Mouse (Mus musculus) liver, embryonic 16.5 days (tissue): ENCODE measurements at regions not wholly inside any gene's neighbourhood (a gene's known extent, or its start where the extent isn't known, plus 50 kb on each side); places are given as distances from the start of the nearest gene placed in this dataset.
"Not testable (repeated sequence)": the region's sequence is repeated elsewhere in the genome, so short reads cannot be mapped to it uniquely, and the experiment has no call there.

Experiments
- ATAC-seq: fragments of 200-750 bp; cut with Nextera tagmentation; 2 replicates; pipeline ENCODE4 v1.8.0; 2017; ENCODE audit warnings: low read depth, mild to moderate bottlenecking, moderate number of reproducible peaks, moderate library complexity
- H3K27ac ChIP-seq: fragments of 300-500 bp; sonication (generic); 2 replicates; pipeline ENCODE4 v1.5.1; 2014; ENCODE audit warnings: mild to moderate bottlenecking, low read length
- H3K27me3 ChIP-seq: fragments of 300-500 bp; sonication (generic); 2 replicates; pipeline ENCODE4 v1.6.1; 2014; ENCODE audit warnings: low read depth, low read length, mixed read lengths; ENCODE audit not compliant: control insufficient read depth, insufficient read depth
- H3K36me3 ChIP-seq: fragments of 300-500 bp; sonication (generic); 2 replicates; pipeline ENCODE4 v1.6.1; 2014; ENCODE audit warnings: mild to moderate bottlenecking; ENCODE audit not compliant: control insufficient read depth, insufficient read depth
- H3K4me1 ChIP-seq: fragments of 300-500 bp; sonication (generic); 2 replicates; pipeline ENCODE4 v1.6.1; 2014; ENCODE audit warnings: low read depth, low read length, mixed read lengths; ENCODE audit not compliant: control insufficient read depth
- H3K4me2 ChIP-seq: fragments of 300-500 bp; sonication (generic); 2 replicates; pipeline ENCODE4 v1.6.1; 2014; ENCODE audit warnings: low read depth, low read length, mixed read lengths
- H3K4me3 ChIP-seq: fragments of 300-500 bp; sonication (generic); 2 replicates; pipeline ENCODE4 v1.5.1; 2014; ENCODE audit warnings: low read depth, mild to moderate bottlenecking, low read length
- H3K9ac ChIP-seq: fragments of 300-500 bp; sonication (generic); 2 replicates; pipeline ENCODE4 v1.6.1; 2014; ENCODE audit warnings: low read depth, low read length
- H3K9me3 ChIP-seq: fragments of 300-500 bp; sonication (generic); replicated peaks from 2 replicates; pipeline ENCODE4 v1.6.1; 2016; ENCODE audit warnings: low read length; ENCODE audit not compliant: control insufficient read depth
- WGBS: fragments of 180-500 bp; shearing (Covaris S2); extraction: QIAGEN DNeasy Blood & Tissue Kit; methylation state at CpG from one replicate; pipeline ENCODE4 v1.1.7; 2014; ENCODE audit not compliant: insufficient replicate concordance; 5-methylcytosine and 5-hydroxymethylcytosine counted together

DNA sequence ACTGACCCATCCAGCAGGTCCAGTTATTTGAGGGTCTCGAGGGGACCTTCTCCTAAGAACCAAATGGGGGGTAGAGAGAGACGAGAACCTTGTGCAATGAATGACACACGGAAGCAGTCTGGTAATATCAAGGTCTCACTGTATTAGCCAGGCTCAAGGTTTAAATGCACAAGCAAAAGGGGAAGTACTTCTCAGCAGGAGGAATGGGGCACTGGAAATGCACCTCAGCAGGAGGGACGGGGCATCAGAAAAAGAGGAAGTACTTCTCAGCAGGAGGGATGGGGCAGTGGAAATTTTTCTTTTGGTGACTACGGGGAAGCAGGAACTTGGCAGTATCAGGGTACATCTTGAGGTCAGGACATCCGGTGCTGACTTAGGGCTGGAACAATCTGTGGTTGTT lies 74.9 kb upstream of the Vmn1r3 start:
- not testable (repeated sequence) for ATAC-seq
- 54% methylated on average over 6 of the region's 6 CpGs for WGBS

DNA sequence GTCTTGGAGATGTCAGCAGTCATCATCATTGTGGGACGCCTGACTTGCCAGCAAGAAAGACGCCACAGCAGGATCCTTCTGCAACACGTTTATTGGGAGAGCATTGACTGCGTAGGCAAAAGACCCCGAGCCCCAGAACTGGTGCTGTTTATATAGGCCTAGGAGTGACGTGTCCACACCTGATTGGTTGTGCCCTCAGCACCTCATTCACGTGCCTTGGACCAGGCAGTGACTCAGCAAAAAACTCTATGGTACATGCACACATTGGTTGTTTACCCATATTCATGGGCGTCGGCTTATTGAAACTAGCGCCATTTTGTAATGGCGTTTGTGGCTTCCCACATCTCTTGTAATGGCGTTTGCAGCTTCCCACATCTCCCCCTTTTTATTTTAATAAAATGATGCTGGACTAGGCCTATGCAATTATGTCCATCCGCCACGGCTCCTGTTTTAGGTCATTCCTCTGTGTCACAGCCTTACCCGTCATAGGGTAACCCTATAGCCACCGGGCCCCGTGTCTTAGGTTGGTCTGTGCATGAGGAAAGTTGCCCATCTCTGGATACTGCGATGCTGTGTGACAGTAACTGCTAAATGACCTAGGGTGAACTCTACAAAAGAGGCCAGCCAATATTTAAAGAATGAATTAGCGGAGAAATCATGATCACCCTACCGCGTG lies 67.6 kb upstream of the Vmn1r3 start:
- not testable (repeated sequence) for H3K27me3 ChIP-seq, H3K4me2 ChIP-seq, H3K36me3 ChIP-seq, H3K4me3 ChIP-seq, H3K4me1 ChIP-seq, H3K9ac ChIP-seq, H3K27ac ChIP-seq, H3K9me3 ChIP-seq, ATAC-seq
- 74% methylated on average over 21 of the region's 21 CpGs for WGBS

More for the DNA sequence above, 74.9 kb upstream of the Vmn1r3 start:
- H3K27me3 ChIP-seq, H3K4me1 ChIP-seq, H3K27ac ChIP-seq, H3K9ac ChIP-seq, H3K4me3 ChIP-seq, H3K4me2 ChIP-seq, H3K36me3 ChIP-seq, H3K9me3 ChIP-seq: not testable (repeated sequence)

DNA sequence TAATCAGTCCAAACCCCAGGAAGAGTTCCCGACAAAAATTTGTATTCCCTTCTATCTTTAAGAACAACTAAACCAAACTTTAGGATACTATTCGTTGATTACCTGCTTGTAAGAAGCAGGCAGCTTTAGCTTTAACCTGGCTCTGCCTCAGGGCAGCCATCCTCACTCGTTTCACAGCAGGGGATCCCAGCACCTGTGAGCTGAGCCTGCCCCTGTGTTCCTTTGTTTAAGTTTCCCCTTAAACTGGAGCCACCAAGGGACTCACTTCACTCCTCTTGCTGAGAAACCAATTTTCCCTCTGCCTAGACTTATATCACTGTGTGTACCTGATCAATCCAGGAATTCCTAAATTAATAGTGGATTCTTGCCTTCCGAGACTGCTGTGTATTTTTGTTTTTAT lies 65.1 kb upstream of the Vmn1r3 start:
- H3K27ac ChIP-seq, H3K27me3 ChIP-seq, H3K4me2 ChIP-seq, H3K36me3 ChIP-seq, H3K4me3 ChIP-seq, H3K4me1 ChIP-seq, ATAC-seq, H3K9me3 ChIP-seq, H3K9ac ChIP-seq: not testable (repeated sequence)
- 36% methylated on average over 4 of the region's 4 CpGs for WGBS

DNA sequence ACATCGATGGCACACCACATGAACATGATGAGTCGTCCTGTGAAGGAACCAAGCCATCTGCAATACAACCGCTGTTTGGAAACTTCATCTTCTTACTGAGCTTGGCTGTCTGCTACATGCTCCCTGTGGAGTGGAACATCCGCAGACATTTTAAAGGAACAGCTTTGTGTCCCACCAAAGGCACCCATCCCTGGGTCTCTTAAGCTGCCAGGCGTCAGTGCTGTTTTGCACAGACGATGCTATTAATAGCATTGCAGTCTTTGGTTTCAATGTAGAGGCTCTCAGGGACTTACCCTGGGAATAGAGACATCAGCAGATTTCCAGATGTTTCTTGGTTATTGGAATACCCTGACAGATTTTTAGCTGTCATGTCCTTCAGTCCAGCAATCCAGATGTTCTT lies 56.9 kb upstream of the Vmn1r3 start:
- not testable (repeated sequence) for H3K36me3 ChIP-seq, H3K4me2 ChIP-seq, H3K27ac ChIP-seq, H3K27me3 ChIP-seq, H3K9me3 ChIP-seq, ATAC-seq, H3K9ac ChIP-seq, H3K4me3 ChIP-seq, H3K4me1 ChIP-seq
- WGBS = 61% methylated on average over 6 of the region's 6 CpGs

DNA sequence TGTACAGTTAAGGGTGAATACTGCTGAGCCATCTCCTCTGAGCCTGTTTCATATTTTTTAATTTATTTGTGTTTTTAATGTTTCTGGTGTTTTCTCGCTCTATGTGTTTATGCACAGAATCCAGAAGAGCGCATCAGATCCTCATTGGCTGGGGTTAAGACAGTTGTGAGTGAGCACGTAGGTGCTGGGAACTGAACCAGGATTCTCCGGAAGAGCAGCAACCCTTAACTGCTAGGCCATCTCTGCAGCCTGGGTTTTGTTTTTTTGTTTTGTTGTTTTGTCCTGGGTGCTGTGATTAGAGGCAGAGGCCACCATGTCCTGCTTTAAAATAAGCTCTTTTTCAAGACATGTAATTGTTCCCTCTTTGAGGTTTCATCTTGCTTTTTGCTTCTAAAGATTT lies 56.2 kb upstream of the Vmn1r3 start:
- not testable (repeated sequence) for H3K4me3 ChIP-seq, H3K9ac ChIP-seq, H3K4me2 ChIP-seq, H3K36me3 ChIP-seq, H3K27ac ChIP-seq, H3K9me3 ChIP-seq, H3K4me1 ChIP-seq, H3K27me3 ChIP-seq, ATAC-seq
- WGBS = 56% methylated on average over 4 of the region's 4 CpGs

DNA sequence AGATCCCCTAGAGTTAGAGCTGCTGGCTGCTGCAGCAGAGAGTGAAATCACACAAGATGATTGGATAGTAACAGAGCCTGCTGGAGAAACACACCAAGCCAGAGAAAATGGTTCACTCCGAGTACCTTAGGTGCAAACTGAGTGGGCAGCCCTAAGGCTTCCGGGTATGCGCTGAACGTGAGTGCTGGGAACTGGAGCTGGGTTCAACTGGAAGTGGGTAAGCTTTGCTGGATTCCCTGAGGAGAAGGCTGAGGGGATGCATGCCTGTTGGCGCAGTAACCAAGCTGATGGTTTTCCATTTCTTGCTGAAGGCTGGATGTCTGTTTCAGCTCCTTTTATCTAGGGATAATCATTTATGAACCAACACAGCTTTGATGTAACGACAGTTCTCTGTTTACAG lies 53.3 kb upstream of the Vmn1r3 start:
- not testable (repeated sequence) for H3K4me1 ChIP-seq, H3K9me3 ChIP-seq, H3K9ac ChIP-seq, ATAC-seq, H3K27me3 ChIP-seq, H3K36me3 ChIP-seq, H3K4me3 ChIP-seq, H3K4me2 ChIP-seq, H3K27ac ChIP-seq
- WGBS = 63% methylated on average over 6 of the region's 6 CpGs

DNA sequence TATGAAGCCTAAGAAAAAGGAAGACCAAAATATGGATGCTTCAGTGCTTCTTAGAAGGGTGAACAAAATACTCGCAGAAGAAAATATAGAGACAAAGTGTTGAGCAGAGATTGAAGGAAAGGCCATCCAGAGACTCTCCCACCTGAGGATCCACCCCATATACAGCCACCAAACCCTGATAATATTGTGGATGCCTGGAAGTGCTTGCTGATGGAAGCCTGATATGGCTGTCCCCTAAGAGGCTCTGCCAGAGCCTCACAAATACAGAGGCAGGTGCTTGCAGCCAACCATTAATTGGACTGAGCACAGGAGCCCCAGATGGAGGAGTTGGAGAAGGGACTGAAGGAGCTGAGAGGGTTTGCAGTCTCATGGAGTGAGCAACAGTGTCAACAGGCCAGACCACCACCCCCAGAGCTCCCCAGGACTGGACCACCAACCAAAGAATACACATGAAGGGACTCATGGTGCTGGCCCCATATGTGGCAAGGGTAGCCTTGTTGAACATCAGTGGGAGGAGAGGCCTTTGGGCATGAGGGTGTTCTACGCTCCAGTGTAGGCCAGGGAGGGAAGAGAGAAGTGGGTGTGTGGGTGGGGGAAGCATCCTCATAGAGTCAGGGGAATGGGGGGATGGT lies 51.1 kb upstream of the Vmn1r3 start:
- WGBS = 21% methylated on average over 2 of the region's 2 CpGs
- not testable (repeated sequence) for H3K4me2 ChIP-seq, H3K9ac ChIP-seq, H3K4me1 ChIP-seq, H3K27me3 ChIP-seq, H3K27ac ChIP-seq, H3K36me3 ChIP-seq, H3K9me3 ChIP-seq, H3K4me3 ChIP-seq
- peak; percentile 39; the same call in 1 of the 2 replicates for ATAC-seq
